Mouse (Mus musculus) CH12.LX (cell line): ENCODE results near the gene Arih2.

ENCODE experiments used
- CTCF ChIP-seq, 2 experiments: IDR thresholded peaks in 1 of 2; conservative IDR thresholded peaks in 1 of 2; 2 replicates each; pipeline ENCODE4 v1.5.1; 2011 to 2012; ENCODE audit warnings: low read depth in 2 of 2, low read length in 2 of 2, improper control_type of control experiment in 1 of 2, inconsistent platforms in 1 of 2, mild to moderate bottlenecking in 1 of 2, moderate library complexity in 1 of 2
- EP300 ChIP-seq: IDR thresholded peaks from 2 replicates; pipeline ENCODE4 v1.6.1; 2011; ENCODE audit warnings: low read length, improper control_type of control experiment
- GABPA ChIP-seq: IDR thresholded peaks from 2 replicates; pipeline ENCODE4 v1.6.1; 2012; ENCODE audit warnings: low read depth, low read length, improper control_type of control experiment, inconsistent platforms; ENCODE audit not compliant: insufficient replicate concordance
- MAX ChIP-seq: IDR thresholded peaks from 2 replicates; pipeline ENCODE4 v1.6.1; 2011; ENCODE audit warnings: low read length, improper control_type of control experiment
- POLR2A ChIP-seq: IDR thresholded peaks from 2 replicates; pipeline ENCODE4 v1.6.1; 2011; ENCODE audit warnings: low read depth, mild to moderate bottlenecking, improper control_type of control experiment, low read length
- SIN3A ChIP-seq: IDR thresholded peaks from 2 replicates; pipeline ENCODE4 v1.6.1; 2012; ENCODE audit warnings: low read length, improper control_type of control experiment, inconsistent platforms
- USF1 ChIP-seq: IDR thresholded peaks from 2 replicates; pipeline ENCODE4 v1.6.1; 2014; ENCODE audit warnings: low read depth, mild to moderate bottlenecking, inconsistent platforms, low read length, improper control_type of control experiment
- ZNF384 ChIP-seq: IDR thresholded peaks from 2 replicates; pipeline ENCODE4 v1.6.1; 2012; ENCODE audit warnings: low read depth, low read length, improper control_type of control experiment, inconsistent platforms

GRCm38 (mm10) chr9:108690914-108691313 lies 41.7 kb upstream of the Arih2 start:
- TF ChIP-seq SIN3A (no peak), GABPA (no peak), POLR2A (no peak), CTCF (conservative IDR thresholded peaks at IDR 0.05 in 1 of 2, IDR thresholded peaks at IDR 0.05 in 1 of 2; ENCODE audit: low read depth in 2 of 2, low read length in 2 of 2) (no peak), ZNF384 (no peak), MAX (no peak), USF1 (no peak), EP300 (no peak)
